Mouse (Mus musculus) ES-Bruce4 (cell line): ENCODE results near the gene Med12. TPM values are rescaled to one million over a fixed set of nuclear protein-coding genes. Genes with fewer than 3 reads are reported as not detected.

Experiments used
- H3K27ac ChIP-seq: 2 replicates; pipeline ENCODE4 v1.5.1; 2012; ENCODE audit warnings: low read length, inconsistent platforms; ENCODE audit not compliant: insufficient read depth
- H3K27me3 ChIP-seq: 2 replicates; pipeline ENCODE4 v1.6.1; 2012; ENCODE audit warnings: mild to moderate bottlenecking, low read length, inconsistent platforms; ENCODE audit not compliant: control insufficient read depth, poor library complexity, insufficient read depth, severe bottlenecking
- H3K36me3 ChIP-seq: 2 replicates; pipeline ENCODE4 v1.6.1; 2012; ENCODE audit warnings: inconsistent platforms, mild to moderate bottlenecking, low read length, moderate library complexity; ENCODE audit not compliant: control insufficient read depth, poor library complexity, insufficient read depth, severe bottlenecking
- H3K4me1 ChIP-seq: one replicate; pipeline ENCODE4 v1.8.1; 2011; ENCODE audit warnings: low read length; ENCODE audit not compliant: control insufficient read depth, insufficient read depth
- H3K4me3 ChIP-seq: 2 replicates; pipeline ENCODE4 v1.5.1; 2011; ENCODE audit warnings: low read depth, mild to moderate bottlenecking, low read length
- H3K9ac ChIP-seq: 2 replicates; pipeline ENCODE4 v1.6.1; 2012; ENCODE audit warnings: low read depth, mild to moderate bottlenecking, inconsistent platforms; ENCODE audit not compliant: poor library complexity, severe bottlenecking
- H3K9me3 ChIP-seq: replicated peaks from 2 replicates; pipeline ENCODE4 v1.6.1; 2012; ENCODE audit warnings: mild to moderate bottlenecking, low read length, inconsistent platforms; ENCODE audit not compliant: control insufficient read depth, poor library complexity, insufficient read depth, severe bottlenecking
- CTCF ChIP-seq: IDR thresholded peaks from one replicate; pipeline ENCODE4 v1.8.1; 2011; ENCODE audit warnings: low read depth, low read length
- EP300 ChIP-seq: IDR thresholded peaks from 2 replicates; pipeline ENCODE4 v1.6.1; 2011; ENCODE audit warnings: low read depth, low read length; ENCODE audit not compliant: insufficient read depth
- POLR2A ChIP-seq: IDR thresholded peaks from one replicate; pipeline ENCODE4 v1.8.1; 2011; ENCODE audit warnings: low read length; ENCODE audit not compliant: insufficient read depth
- polyA plus RNA-seq: library from polyadenylated mRNA; stranded (reverse); fragments of >200 nt; gene quantifications from 2 replicates; pipeline ENCODE4 v1.2.4, GENCODE M21; 2011; ENCODE audit warnings: low read depth; ENCODE audit not compliant: missing spikeins, insufficient read depth, insufficient read length

The Med12 gene
- polyA plus RNA-seq, 1 experiment = 41.7 TPM

DNA sequence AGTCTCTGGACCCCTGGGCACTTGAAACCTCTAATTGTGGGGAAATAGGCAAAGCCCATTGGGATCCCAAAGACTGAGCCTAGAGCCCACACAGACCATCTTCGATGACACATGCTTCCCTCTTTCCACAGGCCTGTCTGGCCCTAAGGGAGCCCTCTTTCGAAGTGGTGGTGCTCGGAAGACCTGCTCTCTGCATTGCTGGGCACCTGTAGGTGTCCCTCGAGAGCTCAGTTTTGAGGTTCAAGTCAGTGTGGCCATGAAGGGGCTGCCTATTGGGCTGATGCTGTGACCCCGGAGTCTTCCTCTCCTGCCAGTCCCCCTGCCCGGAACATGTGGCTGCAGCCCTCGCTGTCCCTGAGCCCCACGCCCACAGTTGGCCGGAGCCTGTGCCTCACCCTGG, 27.8 kb downstream of the Med12 start:
- Histone ChIP-seq H3K9me3 (no peaks in the 10 kb centered on the region), H3K9ac (no peak overlapping the region), H3K4me1 (peaks cover 4% of the 10 kb centered on the region), H3K4me3 (no peak overlapping the region), H3K27me3 (no peaks in the 10 kb centered on the region), H3K36me3 (no peaks in the 10 kb centered on the region), H3K27ac (no peak overlapping the region)
- no peak for TF ChIP-seq CTCF
- TF ChIP-seq POLR2A = no peak
- TF ChIP-seq EP300 = no peak

DNA sequence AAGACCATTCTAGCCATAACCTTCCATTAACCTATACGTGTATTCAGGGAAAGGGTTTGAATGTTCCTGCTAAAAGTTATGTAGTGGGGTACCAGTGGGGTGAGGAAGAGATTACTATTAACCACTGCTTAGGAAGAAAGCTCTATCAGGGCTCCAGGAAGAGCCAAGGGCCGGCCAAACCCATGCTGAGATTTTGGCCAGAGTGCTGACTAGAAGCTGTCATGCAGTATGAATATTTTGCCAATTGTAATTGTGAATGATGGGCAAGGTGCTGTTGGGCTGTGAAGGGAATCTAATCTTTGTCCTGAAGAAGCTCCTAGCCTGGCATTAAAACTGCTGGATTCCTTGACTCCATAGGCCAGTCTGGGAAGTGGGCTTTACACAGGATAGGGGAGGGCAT, 30.8 kb downstream of the Med12 start:
- Histone ChIP-seq H3K27me3 (no peaks in the 10 kb centered on the region), H3K4me3 (no peak overlapping the region), H3K4me1 (peaks cover 4% of the 10 kb centered on the region), H3K27ac (no peak overlapping the region), H3K36me3 (no peaks in the 10 kb centered on the region), H3K9me3 (no peaks in the 10 kb centered on the region), H3K9ac (no peak overlapping the region)
- no peak for TF ChIP-seq CTCF
- no peak for TF ChIP-seq EP300
- no peak for TF ChIP-seq POLR2A

DNA sequence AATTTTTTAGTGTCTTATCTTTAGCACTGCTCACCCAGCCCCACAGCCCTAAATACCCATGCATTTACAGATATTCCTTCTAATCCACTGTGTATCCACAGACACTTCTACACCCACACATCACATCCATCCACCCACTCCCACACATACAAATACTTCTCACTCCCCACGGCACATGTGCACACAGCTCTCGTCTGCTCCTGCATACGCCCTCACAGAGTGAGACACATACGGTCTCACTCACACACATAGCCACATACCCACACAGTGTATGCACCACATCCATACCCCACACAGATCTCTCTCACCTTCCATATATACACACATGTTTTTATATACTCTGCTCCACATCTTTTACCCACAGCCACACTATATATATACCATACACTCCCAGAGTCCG, 35.5 kb downstream of the Med12 start:
- H3K9me3 ChIP-seq = no peaks in the 10 kb centered on the region
- TF ChIP-seq POLR2A (no peak), EP300 (no peak), CTCF (no peak)
- H3K4me3 ChIP-seq = no peak overlapping the region
- no peaks in the 10 kb centered on the region for H3K27me3 ChIP-seq
- no peaks in the 10 kb centered on the region for H3K36me3 ChIP-seq
- H3K4me1 ChIP-seq = no peaks in the 10 kb centered on the region
- no peak overlapping the region for H3K27ac ChIP-seq
- H3K9ac ChIP-seq = no peak overlapping the region

DNA sequence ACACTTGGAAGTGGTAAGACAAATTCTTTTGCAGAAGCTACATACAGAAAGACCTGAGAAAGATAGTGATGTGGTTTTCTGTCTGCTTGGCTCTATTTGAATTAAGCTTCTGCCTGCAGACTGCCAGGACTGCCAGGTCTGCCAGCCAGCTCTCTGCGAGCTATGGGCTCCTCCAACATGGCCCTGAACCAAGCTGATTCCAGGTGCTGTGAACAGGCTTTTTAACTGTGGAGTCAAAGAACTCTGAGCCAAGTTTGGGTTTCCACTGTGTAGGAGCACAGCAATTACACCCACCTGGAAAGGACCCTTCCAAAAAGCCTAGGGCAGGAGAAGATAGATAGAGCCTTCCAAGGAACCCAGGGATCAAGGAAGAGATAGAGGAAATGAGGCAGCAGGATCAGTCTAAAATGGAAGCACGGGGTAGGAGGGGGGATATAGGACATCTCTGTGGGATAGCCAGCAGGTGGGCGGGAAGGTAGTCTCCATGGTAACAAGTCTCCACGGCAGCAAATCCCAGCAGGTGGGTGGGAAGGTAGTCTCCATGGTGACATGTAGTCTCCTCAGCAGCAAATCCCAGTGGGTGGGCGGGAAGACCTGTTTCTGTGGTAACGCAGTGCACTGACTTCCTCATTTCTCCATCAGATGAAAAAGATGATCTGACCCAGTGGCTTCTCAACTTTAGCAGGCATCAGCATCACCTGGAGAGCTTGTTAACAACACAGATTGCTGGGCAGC, 40.0 kb downstream of the Med12 start:
- Histone ChIP-seq H3K4me3 (no peak overlapping the region), H3K36me3 (no peaks in the 10 kb centered on the region), H3K27me3 (no peaks in the 10 kb centered on the region), H3K27ac (no peak overlapping the region), H3K9me3 (no peaks in the 10 kb centered on the region), H3K9ac (no peak overlapping the region), H3K4me1 (no peaks in the 10 kb centered on the region)
- no peak for TF ChIP-seq POLR2A
- no peak for TF ChIP-seq CTCF
- no peak for TF ChIP-seq EP300

DNA sequence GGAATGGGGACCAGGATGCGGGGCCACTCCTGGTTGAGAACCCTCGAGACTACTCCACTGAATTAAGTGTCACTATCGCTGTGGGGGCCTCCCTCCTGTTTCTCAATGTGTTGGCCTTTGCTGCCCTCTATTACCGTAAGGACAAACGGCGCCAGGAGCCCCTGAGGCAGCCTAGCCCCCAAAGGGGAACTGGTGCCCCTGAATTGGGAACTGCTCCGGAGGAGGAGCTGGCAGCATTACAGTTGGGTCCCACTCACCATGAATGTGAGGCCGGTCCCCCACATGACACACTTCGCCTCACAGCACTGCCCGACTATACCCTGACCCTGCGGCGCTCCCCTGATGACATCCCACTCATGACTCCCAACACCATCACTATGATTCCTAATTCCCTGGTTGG, 45.9 kb downstream of the Med12 start:
- no peak overlapping the region for H3K9ac ChIP-seq
- no peaks in the 10 kb centered on the region for H3K27me3 ChIP-seq
- H3K9me3 ChIP-seq = no peaks in the 10 kb centered on the region
- no peaks in the 10 kb centered on the region for H3K36me3 ChIP-seq
- no peak overlapping the region for H3K4me3 ChIP-seq
- no peaks in the 10 kb centered on the region for H3K4me1 ChIP-seq
- no peak for TF ChIP-seq POLR2A
- no peak for TF ChIP-seq CTCF
- TF ChIP-seq EP300 = no peak
- H3K27ac ChIP-seq = no peak overlapping the region

DNA sequence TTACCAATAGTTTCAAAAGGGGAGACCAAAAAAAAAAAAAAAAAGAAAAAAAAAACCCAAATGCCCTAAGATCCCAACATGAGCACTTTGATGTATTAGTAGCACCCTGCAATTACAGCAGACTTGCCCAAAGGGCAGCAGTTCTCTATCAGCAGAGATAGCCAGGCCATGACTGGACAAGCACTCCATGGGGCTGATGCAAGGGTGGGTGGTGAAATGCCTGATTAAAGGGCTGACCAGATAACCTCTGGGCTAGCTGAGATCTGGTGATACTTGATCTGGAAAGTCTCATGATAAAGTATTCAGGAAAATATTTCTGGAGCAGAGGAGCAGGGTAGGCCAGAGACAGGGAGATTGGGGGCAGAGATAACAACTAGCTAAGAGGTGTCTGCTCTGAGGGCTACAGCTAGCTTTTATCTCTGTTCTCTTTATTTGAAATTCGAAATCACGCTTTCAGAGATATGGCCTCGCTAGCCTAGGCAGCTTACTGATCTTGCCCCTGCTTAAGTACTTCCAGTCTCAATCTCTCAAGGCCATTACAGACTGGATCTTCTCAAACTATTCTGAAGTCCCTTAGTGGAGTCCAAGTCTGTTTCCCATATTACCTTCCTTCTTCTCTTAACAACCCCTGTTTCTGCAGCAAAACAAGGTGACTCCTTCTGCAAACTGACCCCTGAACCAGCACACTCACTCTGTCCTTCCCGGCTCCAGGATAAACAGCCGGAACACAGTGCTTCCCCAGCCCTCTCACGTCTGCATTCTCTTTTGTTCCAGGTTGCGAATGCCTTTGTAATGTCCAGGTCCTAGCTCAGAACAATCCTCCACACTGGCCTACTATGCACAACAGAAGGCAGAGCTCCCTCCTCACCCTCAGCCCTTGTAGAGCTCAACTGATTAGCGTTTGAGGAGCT, 52.4 kb downstream of the Med12 start:
- no peak for TF ChIP-seq CTCF
- TF ChIP-seq EP300 = no peak
- no peak for TF ChIP-seq POLR2A
- no peaks in the 10 kb centered on the region for H3K27me3 ChIP-seq
- no peaks in the 10 kb centered on the region for H3K9me3 ChIP-seq
- H3K4me3 ChIP-seq = no peak overlapping the region
- H3K36me3 ChIP-seq = no peaks in the 10 kb centered on the region
- no peak overlapping the region for H3K9ac ChIP-seq
- no peak overlapping the region for H3K27ac ChIP-seq
- no peaks in the 10 kb centered on the region for H3K4me1 ChIP-seq
